Mouse (Mus musculus): ENCODE data around the gene Tcf20.

Gene Tcf20

DNA sequence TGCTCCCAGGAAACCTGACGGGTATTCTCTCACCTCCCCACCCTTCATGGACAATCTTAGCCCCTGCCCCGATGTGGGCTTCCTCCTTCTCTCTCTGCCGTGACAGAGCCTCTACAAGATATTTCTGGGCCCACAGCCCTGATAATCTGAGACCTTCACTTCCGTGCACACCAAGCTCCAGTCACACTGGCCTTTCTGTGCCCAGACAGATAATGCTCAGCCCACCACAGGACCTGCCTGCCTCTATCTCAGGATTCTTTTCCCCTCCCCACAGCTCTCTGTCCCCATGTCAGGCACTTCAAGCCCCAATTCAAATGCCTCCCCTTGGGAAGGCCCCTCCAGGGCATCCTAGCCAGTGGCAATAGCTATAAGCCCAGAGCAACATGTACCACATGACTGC, 31.0 kb downstream of the Tcf20 start:
- DNase-seq, result no peak

DNA sequence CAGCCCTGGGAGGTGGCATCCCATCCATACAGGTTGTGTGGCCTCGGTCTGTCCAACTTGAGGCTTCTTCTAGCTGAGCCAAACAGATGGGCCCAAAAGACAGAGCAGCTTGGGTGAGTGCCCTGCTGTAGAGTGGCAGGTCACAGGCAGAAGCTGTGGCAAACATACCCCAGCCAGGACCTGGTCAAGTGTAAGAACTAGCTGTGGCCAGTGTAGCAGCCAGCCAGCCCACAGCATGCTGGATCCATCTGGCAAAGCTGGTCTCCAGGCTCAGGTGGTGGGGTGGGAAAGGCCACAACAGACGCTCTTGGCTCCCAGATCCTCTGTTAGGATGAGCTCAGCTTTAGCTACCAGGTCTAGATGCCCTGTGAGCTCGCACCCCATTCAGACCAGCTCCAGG, 31.4 kb downstream of the Tcf20 start:
- no peak for DNase-seq

DNA sequence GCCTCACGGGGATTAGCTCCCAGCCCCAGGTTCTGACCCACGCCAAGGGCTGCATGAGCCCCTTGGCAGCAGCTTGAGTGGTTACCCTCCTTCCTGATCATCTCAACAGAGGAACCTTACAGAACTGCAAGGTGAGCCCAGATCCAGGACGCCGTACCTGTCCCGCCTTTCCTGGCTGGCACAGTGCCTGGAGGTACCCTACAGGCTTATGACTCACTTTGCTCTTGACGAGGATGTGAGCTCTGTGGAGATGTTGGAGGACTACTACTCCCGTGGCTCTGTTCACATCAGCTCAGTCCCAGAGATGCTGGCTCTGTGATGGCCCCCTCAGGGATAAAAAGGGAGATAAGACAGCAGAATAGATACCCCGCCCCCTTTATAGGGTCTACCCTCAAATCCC, 32.4 kb downstream of the Tcf20 start:
- DNase-seq, result no peak

DNA sequence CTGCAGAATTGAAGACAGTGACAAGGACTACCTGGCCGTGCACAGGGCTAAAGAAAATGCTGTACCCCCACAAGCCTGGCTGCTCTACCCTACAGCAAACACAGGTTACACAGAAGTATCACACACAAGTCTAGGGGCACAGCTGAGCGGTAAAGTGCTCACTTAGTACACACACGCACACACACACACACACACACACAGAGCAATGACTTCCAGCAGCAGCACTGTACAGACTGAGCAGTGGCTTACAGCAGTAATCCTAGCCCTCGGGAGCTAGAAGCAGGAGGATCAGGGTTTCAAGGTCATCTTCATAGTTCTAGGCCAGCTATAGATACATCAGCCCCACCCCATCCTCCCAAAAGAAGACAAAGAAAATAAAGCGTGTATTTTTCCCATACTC, 33.6 kb downstream of the Tcf20 start:
- DNase-seq, result no peak

DNA sequence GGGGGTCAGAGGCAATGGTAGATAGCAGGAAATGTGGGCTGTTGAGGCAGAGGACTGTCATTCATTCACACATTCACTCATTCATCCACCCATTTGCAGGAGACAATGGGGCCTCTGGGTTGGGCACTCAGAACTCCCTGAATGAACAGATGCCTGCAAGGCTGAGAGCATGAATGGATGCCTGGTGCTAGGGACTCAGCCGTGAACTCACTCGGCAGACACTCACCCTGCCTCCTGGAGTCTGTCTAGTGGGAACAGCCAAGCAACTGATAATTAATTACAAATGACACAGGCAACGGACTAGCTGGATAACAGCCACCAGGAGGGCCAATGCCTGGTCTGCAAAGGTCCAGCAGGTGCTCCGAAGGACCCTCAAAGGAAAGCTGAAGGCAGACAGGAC, 34.6 kb downstream of the Tcf20 start:
- DNase-seq, result no peak

DNA sequence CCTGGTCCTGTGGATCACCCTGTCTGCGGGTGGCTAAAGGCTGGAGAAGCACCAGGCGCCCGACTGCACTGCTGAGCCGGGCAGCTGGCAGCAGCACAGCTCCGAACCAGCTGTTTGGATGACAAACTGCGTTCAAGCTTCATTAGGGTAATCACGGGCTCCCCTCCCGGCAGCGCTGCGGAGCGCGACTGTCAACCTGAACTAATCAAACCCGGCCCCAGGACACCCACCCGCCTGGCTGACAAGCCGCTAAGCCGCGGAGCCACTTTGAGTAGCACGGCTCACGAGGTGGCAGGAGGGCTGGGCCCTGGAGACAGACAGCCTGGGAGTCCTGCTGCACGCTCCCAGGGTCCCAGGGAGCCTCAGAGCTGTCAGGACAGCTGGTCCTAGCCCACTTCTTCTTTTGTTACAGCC, 35.4 kb downstream of the Tcf20 start:
- DNase-seq, result no peak

DNA sequence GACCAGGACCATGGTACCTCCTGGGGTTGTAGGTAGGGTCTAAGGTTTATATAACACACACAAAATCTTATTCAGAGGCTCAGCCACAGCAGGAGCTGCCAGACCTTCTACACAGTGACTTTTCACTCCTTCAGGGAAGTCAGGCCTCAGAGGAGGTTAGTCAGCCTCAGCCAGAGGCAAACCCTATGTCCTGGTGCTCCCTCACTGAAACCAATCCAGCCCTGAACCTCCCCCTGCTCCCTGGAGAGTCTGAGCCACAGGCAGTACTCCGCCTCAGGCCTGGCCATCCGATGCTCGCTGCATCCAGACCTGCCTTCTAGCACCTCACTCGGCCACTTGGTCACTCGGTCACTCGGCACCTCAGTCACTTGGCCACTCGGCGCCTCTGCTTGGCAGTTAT, 37.4 kb downstream of the Tcf20 start:
- no peak for DNase-seq

DNA sequence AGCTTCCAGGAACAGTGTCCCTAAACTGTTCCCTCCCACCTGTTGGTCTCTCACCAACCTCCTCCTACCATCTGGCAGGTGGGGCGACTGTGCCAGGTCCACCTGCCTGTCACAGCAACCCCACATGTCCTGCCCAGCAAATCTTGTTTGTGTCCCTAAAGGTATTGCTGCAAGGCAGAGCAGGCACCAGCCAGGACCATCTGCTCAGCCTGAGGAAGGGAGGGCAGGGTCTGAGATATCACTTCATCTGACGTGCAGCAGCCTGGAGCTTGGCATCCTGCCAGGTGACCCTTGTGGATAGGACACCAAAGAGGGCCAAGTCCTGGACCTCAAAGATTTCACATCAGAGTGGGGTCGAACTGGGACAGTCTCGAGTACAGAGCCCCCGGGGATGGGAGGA, 40.2 kb downstream of the Tcf20 start:
- DNase-seq, result no peak

DNA sequence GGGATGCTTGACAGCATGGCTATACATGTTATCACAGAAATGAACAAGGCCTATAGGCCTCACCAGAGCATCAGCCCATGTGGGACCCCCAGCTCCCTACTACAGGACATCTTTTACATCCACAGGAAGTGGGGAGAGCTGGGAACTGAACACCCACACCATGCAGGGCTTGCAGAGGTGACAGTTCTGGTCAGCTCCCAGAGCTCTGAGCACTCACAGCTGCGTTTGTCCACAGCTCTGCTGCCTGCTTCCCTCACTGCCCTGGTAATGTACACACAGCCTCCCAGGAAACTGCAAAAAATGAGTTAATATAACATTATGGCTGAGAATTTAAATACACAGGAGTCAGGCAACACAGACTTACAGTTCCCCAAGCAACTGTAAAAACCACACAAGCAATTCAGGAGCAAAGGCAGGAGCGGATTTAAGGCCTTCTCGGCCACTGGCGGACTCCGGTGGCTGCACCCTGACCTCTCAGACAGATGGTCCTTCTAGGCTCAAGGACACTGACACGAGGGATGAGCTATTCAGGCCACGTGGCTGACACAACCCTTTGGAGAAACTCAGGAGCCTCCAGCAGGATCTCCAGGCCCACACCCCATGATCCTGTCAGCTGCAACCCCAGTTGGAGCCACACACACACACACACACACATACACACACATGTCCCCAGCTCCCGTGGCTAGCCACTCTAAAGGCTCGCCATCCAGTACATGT, 43.0 kb downstream of the Tcf20 start:
- DNase-seq, result no peak

DNA sequence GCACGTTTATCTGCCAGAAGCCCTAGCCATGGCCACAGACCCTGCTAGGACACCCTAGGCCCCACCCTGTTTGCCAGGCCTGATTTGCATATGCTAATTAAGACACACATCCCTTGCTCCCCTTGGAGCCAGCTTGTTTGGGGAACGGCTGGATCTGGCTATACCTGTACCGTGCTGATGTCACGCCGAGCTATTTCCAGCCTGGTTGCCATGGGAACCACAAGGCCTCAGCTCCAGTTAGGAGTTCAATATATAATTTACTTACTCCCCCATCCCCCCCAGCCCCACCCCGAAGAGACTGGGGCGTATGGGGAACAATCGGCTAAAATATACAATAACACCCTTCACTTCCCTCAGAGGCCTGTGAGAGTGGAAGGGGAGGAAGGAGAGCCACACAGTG, 45.9 kb downstream of the Tcf20 start:
- DNase-seq, result no peak

DNA sequence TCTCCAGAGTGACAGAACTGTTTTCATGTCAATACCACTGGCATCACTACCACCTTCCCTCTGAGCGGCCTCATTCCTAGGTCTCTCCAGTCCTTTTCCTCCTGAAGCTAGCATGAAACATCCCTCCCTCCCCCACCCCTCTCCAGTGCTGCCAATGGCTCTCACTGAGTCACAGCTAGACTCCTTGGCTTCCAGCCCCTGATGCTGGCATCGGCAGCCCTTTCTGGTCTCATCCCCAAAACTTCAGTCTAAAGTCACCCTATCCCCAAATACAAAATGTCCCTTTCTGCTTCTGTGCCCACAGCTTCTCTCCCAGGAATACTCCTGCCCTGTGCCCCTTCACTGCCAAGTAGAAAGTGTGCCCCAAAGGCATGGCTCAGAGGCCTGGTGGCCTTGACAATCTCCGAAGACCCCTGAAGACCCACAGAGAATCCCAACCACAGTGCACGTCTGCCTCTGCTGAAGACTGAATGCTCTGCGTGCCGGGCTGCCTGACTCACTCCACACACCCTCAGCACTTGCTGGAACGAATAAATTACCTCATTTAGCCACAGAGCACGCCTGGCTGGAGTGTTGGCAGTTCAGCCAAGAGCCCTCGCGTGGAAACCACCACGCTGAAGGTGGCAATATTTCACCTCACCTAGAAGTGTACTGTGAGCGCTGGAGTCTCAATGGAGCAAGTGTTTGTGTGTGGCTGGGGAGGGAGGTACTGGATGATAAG, 47.0 kb downstream of the Tcf20 start:
- no peak for DNase-seq

DNA sequence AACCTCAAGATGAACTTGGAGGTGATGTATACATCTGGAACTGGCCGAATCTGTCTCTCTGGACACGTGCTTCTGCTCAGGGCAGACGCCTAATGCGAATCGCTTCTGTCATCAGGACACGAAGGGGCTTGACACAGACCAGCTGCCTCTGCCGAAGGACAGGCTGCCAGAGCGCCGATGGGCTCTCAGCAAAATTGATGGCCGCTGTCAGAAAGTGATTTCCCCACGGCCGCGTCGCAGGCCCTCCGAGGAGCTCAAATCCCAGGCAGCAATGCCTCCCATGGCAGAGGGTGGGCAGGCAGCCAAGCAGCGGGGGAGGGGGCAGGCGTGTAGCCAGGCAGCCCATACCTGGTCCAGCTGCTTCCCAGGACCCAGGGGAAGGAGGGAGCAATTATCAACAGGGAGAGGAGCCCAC, 49.5 kb downstream of the Tcf20 start:
- DNase-seq, result no peak

DNA sequence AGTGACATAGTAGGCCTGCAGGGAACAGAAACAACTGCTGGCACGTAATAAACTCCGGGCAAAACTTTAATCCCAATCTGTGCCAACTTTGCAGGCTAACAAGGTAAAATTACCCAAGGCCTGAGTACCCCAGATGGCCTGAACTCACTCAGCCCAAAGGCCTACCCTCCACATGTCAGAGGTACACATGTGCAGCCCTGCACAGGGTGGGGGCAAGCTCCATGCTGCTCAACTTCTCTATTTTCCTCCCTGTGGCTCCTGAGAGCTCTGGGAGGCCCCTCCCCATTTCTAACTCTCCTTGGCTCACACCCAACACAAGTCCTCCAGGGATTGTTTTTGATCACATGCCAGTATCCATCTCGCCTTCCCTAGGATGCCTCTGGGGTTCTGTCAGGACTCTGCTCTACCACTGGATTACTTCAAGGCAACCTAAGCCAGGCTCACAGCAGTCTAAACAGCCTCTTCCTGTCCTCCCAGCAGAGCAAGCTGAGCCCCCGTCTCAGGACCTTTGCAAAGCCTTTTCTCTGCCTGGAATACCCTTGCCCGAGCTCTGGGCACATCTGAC, 50.2 kb downstream of the Tcf20 start:
- DNase-seq, result no peak

DNA sequence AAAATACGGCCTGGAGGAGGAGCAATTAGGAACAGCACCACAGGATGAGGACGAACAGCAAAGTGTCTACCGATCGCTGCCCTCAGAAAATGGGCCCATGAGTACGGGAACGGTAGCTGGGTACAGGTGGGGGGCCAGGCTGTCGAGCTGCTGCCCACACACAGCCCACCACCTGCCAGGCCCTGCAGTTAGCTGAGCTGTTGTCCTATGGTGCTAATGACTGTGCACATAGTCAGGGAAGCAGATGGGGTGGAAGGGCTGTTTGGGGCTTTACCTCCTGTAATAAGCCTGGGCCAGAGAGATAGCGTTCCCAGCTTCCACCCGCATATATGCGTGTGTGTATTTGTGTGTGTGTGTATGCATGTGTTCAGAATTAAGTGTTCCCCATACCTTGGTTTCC, 52.7 kb downstream of the Tcf20 start:
- DNase-seq, result no peak

DNA sequence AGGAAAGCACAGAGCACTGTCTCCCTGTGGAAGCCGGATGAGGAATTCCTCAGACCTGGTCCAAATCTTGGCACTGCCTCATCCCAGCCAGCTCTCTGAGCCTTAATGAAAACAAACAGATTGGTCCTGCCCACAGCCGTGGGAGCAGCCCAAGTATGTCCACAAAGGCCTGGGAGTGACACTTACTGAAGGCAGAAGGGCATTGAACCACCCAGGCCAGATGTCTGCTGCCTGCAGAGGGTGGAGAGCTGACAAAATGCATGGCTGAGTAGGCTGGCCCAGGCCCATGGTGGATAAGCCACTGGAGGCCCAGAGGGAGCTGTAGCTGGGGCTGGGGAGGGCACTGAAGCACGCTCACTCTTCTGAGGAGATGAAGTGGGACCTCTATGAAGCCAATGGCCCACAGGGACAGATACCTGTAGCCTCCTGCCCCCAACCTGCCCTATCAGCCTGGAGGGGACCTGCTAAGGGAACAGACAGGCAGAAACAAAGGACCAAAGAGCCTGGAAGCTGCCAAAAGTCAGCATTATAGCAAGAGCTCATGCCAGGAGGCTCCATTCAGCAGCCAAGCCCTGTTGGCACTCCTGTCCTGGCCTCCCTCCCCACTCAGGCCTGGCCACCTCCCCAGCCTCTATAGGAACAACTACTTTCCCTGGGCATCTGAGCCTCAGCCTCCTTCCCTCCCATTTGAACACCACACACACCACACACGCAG, 54.6 kb downstream of the Tcf20 start:
- DNase-seq, result no peak

DNA sequence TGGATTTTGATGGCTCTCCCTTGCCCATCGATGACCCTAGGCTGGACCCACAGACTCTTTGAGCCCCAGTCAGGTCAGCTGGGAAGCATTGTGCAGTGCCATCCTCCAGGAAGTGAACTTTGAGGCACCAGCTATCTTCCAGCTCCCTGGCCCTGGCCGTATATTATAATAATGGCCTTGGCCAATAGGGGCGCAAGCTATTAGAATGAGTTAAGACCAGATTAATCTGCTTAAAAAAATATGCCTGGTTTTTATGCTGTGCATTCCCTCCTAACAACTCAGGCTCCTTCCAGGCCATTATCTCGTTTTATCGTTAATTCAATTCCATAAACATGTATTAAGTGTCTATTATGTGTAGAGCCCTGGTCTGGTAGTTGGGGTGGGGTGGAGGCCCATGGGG, 56.2 kb downstream of the Tcf20 start:
- no peak for DNase-seq

DNA sequence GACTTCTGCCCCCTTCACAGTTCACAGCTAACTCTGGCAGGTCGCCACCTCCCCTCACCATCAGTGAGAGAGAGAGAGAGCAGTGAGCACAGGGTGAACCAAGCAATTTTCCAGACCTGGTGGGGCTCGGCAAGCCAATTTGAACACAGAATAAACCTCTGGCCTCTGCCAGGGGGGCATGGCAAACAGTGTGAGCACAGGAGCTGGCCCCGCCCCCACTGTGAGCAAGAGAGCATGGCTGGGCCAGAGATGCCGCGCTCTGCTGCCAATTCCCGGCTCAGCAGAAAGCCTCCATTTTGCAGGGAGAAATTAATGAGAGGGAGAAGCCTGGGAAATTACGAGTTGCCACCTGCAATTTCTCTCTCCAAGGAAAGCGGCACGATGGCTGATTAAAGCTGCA, 58.1 kb downstream of the Tcf20 start:
- DNase-seq, result no peak

DNA sequence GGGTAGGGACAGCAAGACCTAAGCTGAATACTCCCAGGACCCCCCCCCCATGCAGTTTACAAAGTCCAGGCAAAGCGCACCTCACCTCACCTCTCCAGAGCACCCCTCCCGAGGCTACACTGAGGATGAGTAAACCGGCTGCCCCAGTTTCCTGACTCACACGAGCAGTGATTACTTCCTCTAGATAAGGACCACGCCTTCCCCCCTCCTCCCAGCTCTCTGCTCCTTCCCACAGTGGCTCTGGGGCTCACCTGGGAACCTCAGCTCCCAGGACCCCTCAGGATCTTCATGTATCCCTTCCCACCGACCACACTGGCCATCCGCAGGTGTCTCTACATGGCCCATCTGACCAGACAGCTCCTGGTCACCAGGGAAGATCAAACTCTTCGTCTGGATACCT, 58.8 kb downstream of the Tcf20 start:
- DNase-seq, result no peak

DNA sequence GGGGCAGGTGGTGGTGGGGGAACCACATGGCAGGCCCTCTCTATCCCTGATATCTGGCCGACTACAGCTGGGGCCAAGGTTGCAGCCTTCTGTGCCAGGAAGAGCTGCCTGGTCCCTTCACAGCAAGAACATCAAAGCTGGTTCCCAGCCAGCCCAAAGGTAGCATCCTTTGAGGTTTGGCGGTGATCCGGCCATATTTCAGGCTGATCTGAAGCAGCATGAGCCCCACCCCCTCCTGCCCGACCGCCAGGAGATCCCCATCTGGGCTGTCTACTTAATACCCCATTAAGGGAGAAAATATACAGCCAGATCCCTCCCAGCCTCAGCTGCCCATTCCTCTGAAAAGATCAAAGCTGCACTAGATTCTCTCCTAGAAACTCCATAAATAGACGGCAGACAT, 59.6 kb downstream of the Tcf20 start:
- no peak for DNase-seq

DNA sequence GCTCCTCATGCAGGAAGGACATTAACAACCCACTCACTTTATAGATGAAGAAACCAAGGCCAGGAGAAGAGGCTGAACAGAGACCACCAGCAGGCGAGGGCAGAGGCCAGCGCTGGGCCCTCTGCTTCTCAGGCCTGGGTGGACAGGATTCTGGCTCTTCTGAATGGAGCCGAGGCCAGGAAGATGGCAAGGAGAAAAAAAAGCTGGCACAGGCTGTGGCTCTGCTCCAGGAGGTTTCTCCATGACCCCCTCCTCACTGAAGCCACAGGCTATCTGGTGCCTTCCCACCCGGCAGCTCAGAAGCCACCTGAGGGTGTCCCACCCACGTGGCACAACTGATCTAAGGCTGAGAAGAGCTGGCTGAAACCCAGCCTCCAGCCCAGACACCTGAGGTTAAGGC, 60.6 kb downstream of the Tcf20 start:
- no peak for DNase-seq

DNA sequence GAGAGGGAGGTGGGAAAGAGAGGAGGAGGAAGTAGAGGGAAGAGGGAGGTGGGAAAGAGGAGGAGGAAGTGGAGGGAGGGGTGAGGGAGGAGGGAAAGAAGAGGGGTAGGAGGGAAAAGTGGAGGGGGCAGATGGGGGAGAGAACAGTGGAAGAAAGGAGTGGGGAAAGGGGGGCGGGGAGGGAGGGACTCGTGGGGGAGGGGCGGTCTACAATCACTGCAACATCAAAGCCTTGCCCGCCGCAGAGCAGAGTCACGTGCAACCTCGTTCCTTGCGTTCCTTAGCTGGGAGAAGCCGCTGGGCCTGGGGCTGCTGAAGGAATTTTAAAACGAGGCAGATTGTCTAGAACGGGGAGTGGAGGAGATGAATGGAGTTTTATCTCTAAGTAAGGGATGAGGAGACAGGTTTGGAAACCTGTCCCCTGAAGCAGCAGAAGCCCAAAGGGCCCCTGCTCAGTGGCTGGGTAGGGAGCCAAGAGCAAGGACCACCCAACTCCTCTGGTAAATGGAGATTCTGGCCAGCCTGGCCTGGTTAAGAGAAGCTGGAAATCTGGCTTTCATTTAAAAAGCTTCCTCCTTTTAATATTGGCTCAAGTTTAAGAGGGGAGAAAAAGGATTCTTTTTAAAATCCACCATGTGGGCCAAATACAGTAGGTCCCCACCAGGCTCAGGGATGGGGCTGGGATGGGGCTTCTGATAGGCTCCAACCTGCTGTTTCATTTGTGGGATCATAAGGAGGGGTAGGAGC, 62.8 kb downstream of the Tcf20 start:
- DNase-seq, result no peak

DNA sequence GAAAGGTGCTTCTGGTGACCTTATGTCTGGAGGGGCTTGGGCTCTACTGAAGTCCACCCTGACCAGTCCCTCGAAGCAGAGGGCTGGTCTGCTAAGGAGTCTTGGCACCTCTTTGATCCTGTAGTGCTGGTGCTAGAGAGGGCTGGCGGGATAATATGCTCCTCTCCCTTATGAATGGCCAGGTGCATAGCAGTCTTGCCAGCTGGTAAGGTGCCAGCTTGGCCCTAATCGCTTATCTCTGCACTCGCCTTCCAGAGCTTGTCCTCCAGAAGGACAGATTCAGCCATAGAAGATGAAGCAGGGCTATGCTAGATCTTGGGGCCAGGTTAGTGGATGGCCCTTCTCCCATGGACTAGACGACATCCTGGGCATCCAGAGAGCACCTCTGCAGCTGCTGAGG, 64.1 kb downstream of the Tcf20 start:
- no peak for DNase-seq

DNA sequence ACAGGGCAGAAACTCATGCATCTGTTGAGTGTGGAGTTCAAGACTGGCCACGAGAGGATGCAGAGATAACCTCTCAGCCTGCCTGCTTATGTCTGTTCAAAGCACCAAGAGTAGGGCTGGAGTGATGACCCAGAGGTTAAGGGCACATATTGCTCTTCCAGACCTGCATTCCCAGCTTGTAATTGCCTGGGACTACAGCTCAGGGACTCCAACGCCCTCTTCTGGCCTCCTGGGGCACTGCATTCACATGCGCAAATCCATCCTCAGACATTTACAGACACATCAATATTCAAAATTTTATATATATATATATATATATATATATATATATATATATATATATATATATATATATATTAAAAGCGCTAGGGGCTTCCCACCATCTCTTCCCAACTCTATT, 64.9 kb downstream of the Tcf20 start:
- no peak for DNase-seq

Measured in thymus, postnatal 25 days (tissue).